Mouse (Mus musculus): ENCODE measurements around the gene N4bp1. TPM values are rescaled to one million over a fixed set of nuclear protein-coding genes. Genes with fewer than 3 reads are reported as not detected.

Gene N4bp1
- polyA plus RNA-seq, 1 experiment: 13.2 TPM

DNA sequence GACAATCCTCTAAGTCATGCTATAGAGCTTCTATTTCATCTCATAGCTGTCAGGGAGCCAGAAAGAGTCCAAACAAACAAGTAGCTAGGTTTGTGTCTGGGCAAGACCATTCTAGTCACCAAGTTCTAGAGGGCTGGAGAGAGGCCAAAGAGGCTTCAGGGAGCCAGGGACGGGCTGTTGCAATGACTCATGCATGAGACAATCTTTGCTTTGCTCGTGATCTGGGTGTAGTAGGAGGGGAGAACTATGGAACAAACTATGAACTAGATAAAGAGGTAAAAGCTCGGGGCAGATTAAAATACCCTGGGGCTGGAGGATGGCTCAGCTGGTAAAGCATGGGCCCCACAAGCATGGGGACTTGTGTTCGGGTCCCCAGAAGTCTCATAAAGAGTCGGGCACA lies 116.6 kb downstream of the N4bp1 start:
- H3K4me3 ChIP-seq (ENCODE audit: insufficient read depth, low read depth, low read length): no peak overlapping the region
- WGBS: 69% methylated on average over 5 of the region's 5 CpGs
- no peaks in the 10 kb centered on the region for H3K36me3 ChIP-seq (ENCODE audit: control insufficient read depth, insufficient read depth, low read length)
- TF ChIP-seq CTCF (conservative IDR thresholded peaks at IDR 0.05; ENCODE audit: insufficient read depth, insufficient read length, low read depth, low read length) (no peak), POLR2A (IDR thresholded peaks at IDR 0.05; ENCODE audit: low read depth, low read length) (no peak)
- H3K27ac ChIP-seq (ENCODE audit: insufficient read depth, low read depth, low read length): no peak overlapping the region
- peaks cover 15% of the 10 kb centered on the region for H3K4me1 ChIP-seq (ENCODE audit: control insufficient read depth, insufficient read depth, low read length)
- H3K27me3 ChIP-seq (replicated peaks; ENCODE audit: control insufficient read depth, insufficient read depth, low read length): no peaks in the 10 kb centered on the region
- no peak for DNase-seq

DNA sequence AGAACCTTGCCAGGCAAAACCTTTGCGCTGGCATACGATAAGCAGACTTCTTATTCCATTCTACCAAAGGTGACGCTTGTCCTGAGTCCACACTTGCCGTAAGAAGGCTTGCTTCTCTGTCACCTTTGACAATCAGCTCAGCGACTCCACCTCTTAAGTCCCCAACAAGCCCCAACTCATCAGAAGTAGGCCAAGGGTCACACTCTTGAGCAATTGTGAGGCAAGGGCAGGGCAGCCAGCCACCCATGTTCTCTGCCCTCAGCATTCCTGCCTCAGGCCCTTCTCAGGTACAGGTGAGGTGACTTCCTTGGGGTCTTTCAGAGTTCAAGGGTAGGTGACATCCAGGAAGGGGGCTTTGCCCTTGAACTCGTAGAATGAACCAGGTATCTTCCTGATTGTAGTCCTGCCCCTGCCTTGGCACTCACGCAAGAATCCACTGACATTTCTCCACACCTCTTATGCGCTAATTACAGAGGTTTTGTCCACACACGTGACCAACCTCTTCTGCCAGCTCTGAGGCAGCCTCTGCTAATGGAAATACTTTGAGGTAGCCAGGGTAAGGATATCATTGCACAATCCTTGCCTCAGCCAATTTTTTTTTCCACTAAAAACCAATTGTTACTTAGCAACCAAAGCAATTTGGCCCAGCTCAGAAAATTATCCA lies 118.4 kb downstream of the N4bp1 start:
- peak; percentile 77 for DNase-seq
- H3K27me3 ChIP-seq (replicated peaks; ENCODE audit: control insufficient read depth, insufficient read depth, low read length): no peaks in the 10 kb centered on the region
- peaks cover 15% of the 10 kb centered on the region for H3K4me1 ChIP-seq (ENCODE audit: control insufficient read depth, insufficient read depth, low read length)
- H3K36me3 ChIP-seq (ENCODE audit: control insufficient read depth, insufficient read depth, low read length): no peaks in the 10 kb centered on the region
- WGBS: 64% methylated on average over 9 of the region's 9 CpGs
- H3K27ac ChIP-seq (ENCODE audit: insufficient read depth, low read depth, low read length): no peak overlapping the region
- H3K4me3 ChIP-seq (ENCODE audit: insufficient read depth, low read depth, low read length): no peak overlapping the region
- TF ChIP-seq POLR2A (IDR thresholded peaks at IDR 0.05; ENCODE audit: low read depth, low read length): no peak

DNA sequence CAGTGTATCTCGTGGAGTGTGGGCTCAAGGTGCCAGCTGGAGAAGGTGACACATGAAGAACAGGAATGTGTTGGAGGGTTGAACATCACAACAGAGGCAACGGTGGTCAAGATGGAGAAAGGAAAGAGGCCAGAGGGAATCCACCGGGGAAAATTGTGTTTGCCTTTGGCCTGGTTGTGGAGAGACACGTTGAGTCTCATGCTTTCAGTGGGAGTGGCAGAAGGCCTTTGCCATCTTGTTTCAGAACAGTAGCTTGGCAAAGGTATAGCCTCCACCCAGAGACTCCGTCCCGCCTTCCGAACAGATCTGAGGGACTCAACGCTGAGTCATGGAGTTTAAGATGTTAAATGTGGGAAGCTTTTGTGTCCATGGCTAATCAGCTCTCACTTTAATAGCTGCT lies 119.4 kb downstream of the N4bp1 start:
- no peak for TF ChIP-seq POLR2A (IDR thresholded peaks at IDR 0.05; ENCODE audit: low read depth, low read length)
- TF ChIP-seq CTCF (conservative IDR thresholded peaks at IDR 0.05; ENCODE audit: insufficient read depth, insufficient read length, low read depth, low read length): no peak
- peaks cover 15% of the 10 kb centered on the region for H3K4me1 ChIP-seq (ENCODE audit: control insufficient read depth, insufficient read depth, low read length)
- H3K4me3 ChIP-seq (ENCODE audit: insufficient read depth, low read depth, low read length): no peak overlapping the region
- no peaks in the 10 kb centered on the region for H3K27me3 ChIP-seq (replicated peaks; ENCODE audit: control insufficient read depth, insufficient read depth, low read length)
- no peak overlapping the region for H3K27ac ChIP-seq (ENCODE audit: insufficient read depth, low read depth, low read length)
- 93% methylated on average over 8 of the region's 8 CpGs for WGBS
- no peak for DNase-seq
- no peaks in the 10 kb centered on the region for H3K36me3 ChIP-seq (ENCODE audit: control insufficient read depth, insufficient read depth, low read length)

DNA sequence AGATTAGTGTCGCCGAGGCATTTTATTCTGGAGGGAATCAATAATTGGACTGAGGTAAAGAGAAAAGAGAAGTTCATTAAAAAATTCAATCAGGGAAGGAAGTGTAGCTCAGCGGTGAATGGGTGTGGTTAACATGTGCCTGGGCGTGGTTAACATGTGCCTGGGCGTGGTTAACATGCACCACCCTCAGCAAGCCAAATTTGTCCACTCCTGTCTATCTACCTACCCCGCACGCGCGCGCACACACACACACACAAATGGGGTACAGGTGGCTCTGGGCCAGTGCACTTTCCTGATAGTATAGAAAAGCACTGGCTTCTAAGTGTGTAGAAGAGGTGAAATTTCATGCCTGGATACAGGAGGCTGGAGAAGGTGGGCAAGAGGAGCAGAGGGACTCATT lies 119.9 kb downstream of the N4bp1 start:
- H3K4me3 ChIP-seq (ENCODE audit: insufficient read depth, low read depth, low read length): no peak overlapping the region
- WGBS: 89% methylated on average over 10 of the region's 10 CpGs
- no peak for TF ChIP-seq POLR2A (IDR thresholded peaks at IDR 0.05; ENCODE audit: low read depth, low read length)
- no peak for TF ChIP-seq CTCF (conservative IDR thresholded peaks at IDR 0.05; ENCODE audit: insufficient read depth, insufficient read length, low read depth, low read length)
- H3K27me3 ChIP-seq (replicated peaks; ENCODE audit: control insufficient read depth, insufficient read depth, low read length): no peaks in the 10 kb centered on the region
- DNase-seq: no peak
- H3K36me3 ChIP-seq (ENCODE audit: control insufficient read depth, insufficient read depth, low read length): no peaks in the 10 kb centered on the region
- H3K4me1 ChIP-seq (ENCODE audit: control insufficient read depth, insufficient read depth, low read length): peaks cover 12% of the 10 kb centered on the region
- no peak overlapping the region for H3K27ac ChIP-seq (ENCODE audit: insufficient read depth, low read depth, low read length)

DNA sequence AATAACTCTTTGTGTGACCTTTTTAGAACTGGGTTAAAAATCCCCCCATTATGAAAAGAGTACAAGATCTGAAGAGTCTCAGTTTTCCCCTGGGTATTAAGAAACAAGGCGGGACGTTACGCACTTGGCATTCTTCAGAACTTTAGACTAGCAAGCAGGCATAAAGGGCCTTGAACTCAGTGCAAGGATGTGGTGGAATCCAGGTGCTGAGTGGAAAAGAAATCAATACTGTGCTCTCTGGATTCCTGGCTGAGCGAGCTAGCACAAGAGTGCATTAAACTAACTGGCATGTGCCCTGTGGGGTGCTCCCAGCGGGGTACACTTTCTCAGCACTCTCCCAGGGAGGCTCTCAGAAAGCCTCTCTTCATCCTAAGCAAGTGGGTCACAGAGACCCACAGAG lies 122.3 kb downstream of the N4bp1 start:
- Histone ChIP-seq H3K4me1 (ENCODE audit: control insufficient read depth, insufficient read depth, low read length) (peaks cover 15% of the 10 kb centered on the region), H3K36me3 (ENCODE audit: control insufficient read depth, insufficient read depth, low read length) (no peaks in the 10 kb centered on the region), H3K4me3 (ENCODE audit: insufficient read depth, low read depth, low read length) (no peak overlapping the region), H3K27me3 (replicated peaks; ENCODE audit: control insufficient read depth, insufficient read depth, low read length) (no peaks in the 10 kb centered on the region), H3K27ac (ENCODE audit: insufficient read depth, low read depth, low read length) (no peak overlapping the region)
- DNase-seq: no peak
- 85% methylated on average over 5 of the region's 5 CpGs for WGBS
- TF ChIP-seq CTCF (conservative IDR thresholded peaks at IDR 0.05; ENCODE audit: insufficient read depth, insufficient read length, low read depth, low read length) (no peak), POLR2A (IDR thresholded peaks at IDR 0.05; ENCODE audit: low read depth, low read length) (no peak)

DNA sequence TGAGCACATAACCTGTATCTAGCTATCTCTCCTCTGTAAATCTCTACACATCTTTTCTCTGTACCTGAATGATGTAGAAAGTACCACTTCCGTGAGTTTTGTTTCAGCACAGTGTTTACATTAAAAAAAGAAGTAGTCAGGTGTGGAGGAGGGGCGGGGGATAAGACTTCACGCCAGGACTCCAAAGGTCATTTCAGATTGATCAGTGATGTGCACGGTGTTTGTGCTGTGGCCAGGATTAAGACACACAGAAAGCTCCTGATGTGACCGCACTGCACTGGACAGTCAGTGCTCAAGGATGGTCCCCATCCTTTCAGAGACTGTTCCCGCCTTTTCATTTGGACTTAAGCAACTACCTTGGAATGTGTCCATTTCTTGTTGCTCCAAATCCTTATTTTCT lies 124.3 kb downstream of the N4bp1 start:
- no peaks in the 10 kb centered on the region for H3K27me3 ChIP-seq (replicated peaks; ENCODE audit: control insufficient read depth, insufficient read depth, low read length)
- TF ChIP-seq POLR2A (IDR thresholded peaks at IDR 0.05; ENCODE audit: low read depth, low read length) (no peak), CTCF (conservative IDR thresholded peaks at IDR 0.05; ENCODE audit: insufficient read depth, insufficient read length, low read depth, low read length) (no peak)
- H3K36me3 ChIP-seq (ENCODE audit: control insufficient read depth, insufficient read depth, low read length): no peaks in the 10 kb centered on the region
- no peak overlapping the region for H3K27ac ChIP-seq (ENCODE audit: insufficient read depth, low read depth, low read length)
- H3K4me1 ChIP-seq (ENCODE audit: control insufficient read depth, insufficient read depth, low read length): peaks cover 12% of the 10 kb centered on the region; the same call in 1 of the 2 replicates
- no peak overlapping the region for H3K4me3 ChIP-seq (ENCODE audit: insufficient read depth, low read depth, low read length)
- DNase-seq: peak; percentile 31
- 72% methylated on average over 6 of the region's 6 CpGs for WGBS

DNA sequence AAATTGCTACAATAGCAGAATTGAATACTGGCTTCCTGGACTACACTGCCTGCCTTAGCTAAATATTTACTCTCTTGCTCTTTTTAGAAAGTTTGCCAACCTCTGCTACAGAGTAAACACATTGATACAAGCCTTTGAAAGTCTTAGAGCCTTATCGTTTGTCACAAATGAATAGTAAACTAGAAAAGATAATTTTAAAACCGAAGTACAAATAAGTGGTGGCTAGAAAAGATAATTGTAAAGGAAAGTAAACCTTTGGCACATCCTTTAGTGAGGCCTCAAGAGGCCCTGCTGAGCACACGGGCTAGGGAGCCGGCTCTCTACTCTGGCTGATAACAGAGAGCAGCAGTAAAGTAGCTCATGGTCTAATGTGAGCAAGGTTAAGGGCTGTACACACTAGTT lies 126.0 kb downstream of the N4bp1 start:
- Histone ChIP-seq H3K36me3 (ENCODE audit: control insufficient read depth, insufficient read depth, low read length) (no peaks in the 10 kb centered on the region), H3K4me3 (ENCODE audit: insufficient read depth, low read depth, low read length) (no peak overlapping the region), H3K27ac (ENCODE audit: insufficient read depth, low read depth, low read length) (no peak overlapping the region), H3K27me3 (replicated peaks; ENCODE audit: control insufficient read depth, insufficient read depth, low read length) (no peaks in the 10 kb centered on the region), H3K4me1 (ENCODE audit: control insufficient read depth, insufficient read depth, low read length) (peaks cover 12% of the 10 kb centered on the region; the same call in 1 of the 2 replicates)
- 41% methylated on average over 4 of the region's 4 CpGs for WGBS
- DNase-seq: peak; percentile 50
- TF ChIP-seq POLR2A (IDR thresholded peaks at IDR 0.05; ENCODE audit: low read depth, low read length) (no peak), CTCF (conservative IDR thresholded peaks at IDR 0.05; ENCODE audit: insufficient read depth, insufficient read length, low read depth, low read length) (no peak)
